Mouse (Mus musculus) limb, embryonic 13.5 days (tissue): Measurements from ENCODE around the gene Gm3839. TPM values are rescaled to one million over a fixed set of nuclear protein-coding genes. Genes with fewer than 3 reads are reported as not detected.
"Not testable (repeated sequence)": the region's sequence is repeated elsewhere in the genome, so short reads cannot be mapped to it uniquely, and the experiment has no call there.

Experiments
- ATAC-seq: fragments of 200-750 bp; cut with Nextera tagmentation; 2 replicates; pipeline ENCODE4 v1.8.0; 2017; ENCODE audit warnings: low read depth, moderate number of reproducible peaks, moderate TSS enrichment; ENCODE audit not compliant: low FRiP score
- H3K27ac ChIP-seq: fragments of 300-500 bp; sonication (generic); 2 replicates; pipeline ENCODE4 v1.5.1; 2015; ENCODE audit warnings: inconsistent platforms, mild to moderate bottlenecking, moderate library complexity
- H3K27me3 ChIP-seq: fragments of 300-500 bp; sonication (generic); 2 replicates; pipeline ENCODE4 v1.6.1; 2015; ENCODE audit warnings: mild to moderate bottlenecking, inconsistent platforms
- H3K36me3 ChIP-seq: fragments of 300-500 bp; sonication (generic); 2 replicates; pipeline ENCODE4 v1.6.1; 2015; ENCODE audit warnings: inconsistent platforms, mild to moderate bottlenecking, moderate library complexity
- H3K4me1 ChIP-seq: fragments of 300-500 bp; sonication (generic); 2 replicates; pipeline ENCODE4 v1.6.1; 2015; ENCODE audit warnings: inconsistent platforms
- H3K4me2 ChIP-seq: fragments of 300-500 bp; sonication (generic); replicated peaks from 2 replicates; pipeline ENCODE4 v1.6.1; 2015; ENCODE audit warnings: inconsistent platforms, mild to moderate bottlenecking, moderate library complexity
- H3K4me3 ChIP-seq: fragments of 300-500 bp; sonication (generic); 2 replicates; pipeline ENCODE4 v1.5.1; 2015; ENCODE audit warnings: moderate library complexity, mild to moderate bottlenecking, inconsistent platforms
- H3K9ac ChIP-seq: fragments of 300-500 bp; sonication (generic); 2 replicates; pipeline ENCODE4 v1.6.1; 2015; ENCODE audit warnings: mild to moderate bottlenecking, inconsistent platforms
- H3K9me3 ChIP-seq: fragments of 300-500 bp; sonication (generic); 2 replicates; pipeline ENCODE4 v1.6.1; 2016; ENCODE audit warnings: inconsistent platforms
- WGBS: fragments of 180-500 bp; shearing (Covaris S2); methylation state at CpG from one replicate; pipeline ENCODE4 v1.1.7; 2015; 5-methylcytosine and 5-hydroxymethylcytosine counted together
- polyA plus RNA-seq: library from polyadenylated mRNA; unstranded; fragments of >200 nt; fragmentation: Nextera tagmentation; extraction: Ambion mirVana; gene quantifications from 2 replicates; pipeline ENCODE4 v1.2.1, GENCODE M21; 2015

Gene Gm3839
- 1.2 and 1.4 TPM in 2 replicates for polyA plus RNA-seq

DNA sequence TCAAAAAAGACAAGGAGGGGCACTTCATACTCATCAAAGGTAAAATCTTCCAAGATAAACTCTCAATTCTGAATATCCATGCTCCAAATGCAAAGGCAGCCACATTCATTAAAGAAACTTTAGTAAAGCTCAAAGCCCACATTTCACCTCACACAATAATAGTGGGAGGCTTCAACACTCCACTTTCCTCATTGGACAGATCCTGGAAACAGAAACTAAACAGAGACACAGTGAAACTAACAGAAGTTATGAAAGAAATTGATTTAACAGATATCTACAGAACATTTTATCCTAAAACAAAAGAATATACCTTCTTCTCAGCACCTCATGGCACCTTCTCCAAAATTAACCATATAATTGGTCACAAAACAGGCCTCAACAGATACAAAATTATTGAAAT is at the start of gene Gm3839:
Gm3839 (minus strand) TSS at position 101 of the 400 bp plus-strand sequence.
- not testable (repeated sequence) for H3K27me3 ChIP-seq, ATAC-seq, H3K36me3 ChIP-seq, H3K27ac ChIP-seq, H3K9ac ChIP-seq, H3K9me3 ChIP-seq, H3K4me1 ChIP-seq, H3K4me2 ChIP-seq, H3K4me3 ChIP-seq

DNA sequence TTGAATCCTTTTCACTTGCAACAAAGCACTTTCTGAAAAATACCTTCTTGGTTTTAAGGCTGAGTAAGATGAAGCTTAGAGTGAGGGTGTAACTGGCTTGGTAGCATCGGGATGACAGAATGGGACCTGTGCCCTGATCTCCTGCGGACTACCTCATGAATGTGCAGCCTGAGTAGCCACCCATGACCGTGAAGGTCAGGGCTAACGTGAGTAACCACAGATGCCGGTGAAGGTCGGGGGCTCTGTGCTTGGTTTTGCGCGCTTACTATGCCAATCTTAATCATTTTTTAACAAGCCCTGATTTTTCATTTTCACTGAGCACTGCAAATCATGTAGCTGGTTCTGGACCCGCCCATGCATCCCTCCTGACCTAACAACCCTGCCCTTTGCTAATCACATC is 49.1 kb upstream of the Gm3839 start:
- WGBS = 81% methylated on average over 9 of the region's 9 CpGs
- H3K4me1 ChIP-seq = no peaks in the 10 kb centered on the region
- no peak overlapping the region for H3K4me2 ChIP-seq
- no peak for ATAC-seq
- no peak overlapping the region for H3K9ac ChIP-seq
- H3K27ac ChIP-seq = no peak overlapping the region
- no peaks in the 10 kb centered on the region for H3K9me3 ChIP-seq
- H3K4me3 ChIP-seq = no peak overlapping the region
- no peaks in the 10 kb centered on the region for H3K27me3 ChIP-seq
- no peaks in the 10 kb centered on the region for H3K36me3 ChIP-seq

DNA sequence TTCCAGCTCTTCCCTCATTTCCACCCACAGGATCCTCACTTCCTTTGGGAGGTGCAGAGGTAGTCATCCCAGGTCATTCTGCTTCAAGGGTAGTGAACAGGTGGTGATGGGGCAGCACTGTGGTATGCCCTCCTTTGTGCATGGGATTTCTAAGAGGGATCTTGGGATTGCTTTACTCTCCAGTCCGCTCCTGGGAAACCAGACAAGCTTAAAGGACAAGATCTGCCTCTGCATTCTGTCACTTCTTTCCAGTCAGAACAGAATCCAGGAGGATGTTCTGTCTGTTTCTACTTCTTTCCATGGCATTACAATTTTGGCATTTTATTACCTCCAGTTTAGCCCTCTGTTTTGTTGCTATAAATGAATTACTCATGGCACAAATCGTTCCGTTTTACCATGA is 21.3 kb upstream of the Gm3839 start:
- H3K9ac ChIP-seq = no peak overlapping the region
- H3K9me3 ChIP-seq = no peaks in the 10 kb centered on the region
- H3K27ac ChIP-seq = no peak overlapping the region
- no peaks in the 10 kb centered on the region for H3K36me3 ChIP-seq
- no peak overlapping the region for H3K4me3 ChIP-seq
- H3K4me1 ChIP-seq = no peaks in the 10 kb centered on the region
- H3K4me2 ChIP-seq = no peak overlapping the region
- H3K27me3 ChIP-seq = no peaks in the 10 kb centered on the region
- WGBS = 86% methylated on average over 3 of the region's 3 CpGs
- no peak for ATAC-seq

DNA sequence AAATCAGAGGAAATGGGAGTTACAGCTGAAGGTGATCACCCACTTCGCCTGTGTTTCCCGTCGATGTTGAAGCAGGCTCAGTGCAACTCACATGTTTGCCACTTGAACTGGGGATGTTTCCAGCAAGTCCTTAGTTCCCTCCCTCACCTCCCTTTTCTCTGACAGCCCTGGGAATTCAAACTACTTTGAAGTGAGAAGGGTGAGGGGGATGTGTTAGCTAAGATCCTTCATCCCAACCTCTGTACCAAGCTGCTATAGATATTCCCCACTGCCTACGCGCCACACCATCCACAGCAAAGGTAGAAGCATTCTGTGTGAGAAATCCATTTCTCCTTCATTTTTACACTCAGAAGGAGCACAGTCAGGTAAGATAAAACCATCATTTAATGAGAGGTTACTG is 18.7 kb upstream of the Gm3839 start:
- ATAC-seq = no peak

DNA sequence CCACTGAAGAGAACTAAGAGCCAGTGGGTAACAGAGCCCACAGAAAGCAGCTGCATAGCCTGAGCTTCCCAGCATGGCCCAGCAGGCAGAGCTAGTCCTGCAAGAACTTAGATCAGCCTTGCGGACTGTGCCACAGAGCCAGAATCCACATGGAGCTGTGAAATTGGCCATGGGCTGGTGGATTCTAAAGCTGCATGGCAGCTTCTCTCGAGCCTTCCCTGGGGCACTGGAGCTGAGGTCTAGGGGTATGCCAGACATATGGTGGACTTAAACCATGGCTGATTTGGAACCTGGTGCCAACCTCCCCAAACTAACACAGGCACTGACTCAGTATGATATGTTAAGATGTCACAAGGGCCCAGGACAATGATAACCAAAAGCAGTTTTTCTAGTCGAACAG is 10.4 kb downstream of the Gm3839 start:
- ATAC-seq = no peak
- Histone ChIP-seq H3K27ac (no peak overlapping the region), H3K4me2 (no peak overlapping the region), H3K4me1 (no peaks in the 10 kb centered on the region), H3K27me3 (no peaks in the 10 kb centered on the region), H3K9ac (no peak overlapping the region), H3K4me3 (no peak overlapping the region), H3K9me3 (no peaks in the 10 kb centered on the region), H3K36me3 (no peaks in the 10 kb centered on the region)
- 80% methylated on average over 3 of the region's 3 CpGs for WGBS

More for the DNA sequence above, 18.7 kb upstream of the Gm3839 start:
- Histone ChIP-seq H3K27ac (no peak overlapping the region), H3K4me3 (no peak overlapping the region), H3K4me1 (no peaks in the 10 kb centered on the region), H3K4me2 (no peak overlapping the region), H3K36me3 (no peaks in the 10 kb centered on the region), H3K27me3 (no peaks in the 10 kb centered on the region), H3K9me3 (no peaks in the 10 kb centered on the region), H3K9ac (no peak overlapping the region)
- WGBS = 80% methylated on average over 5 of the region's 5 CpGs

DNA sequence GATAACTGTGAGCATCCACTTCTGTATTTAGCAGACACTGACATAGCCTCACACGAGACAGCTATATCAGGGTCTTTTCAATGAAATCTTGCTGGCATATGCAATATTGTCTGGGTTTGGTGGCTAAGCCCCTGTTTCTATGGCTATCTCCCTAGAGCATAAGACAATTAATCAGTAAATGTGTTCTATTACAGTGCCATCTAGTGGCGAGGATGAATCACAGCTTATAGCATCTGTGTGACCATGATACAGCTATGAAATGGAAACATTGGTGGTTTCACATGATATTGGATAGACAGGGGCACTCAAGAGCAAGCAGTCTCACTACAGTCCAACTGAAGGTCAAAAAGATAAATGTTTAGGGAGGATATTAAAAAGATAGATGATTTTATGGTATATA is 26.5 kb downstream of the Gm3839 start:
- Histone ChIP-seq H3K9me3 (peaks cover 4% of the 10 kb centered on the region; the same call in 1 of the 2 replicates), H3K4me1 (no peaks in the 10 kb centered on the region), H3K27ac (no peak overlapping the region), H3K9ac (no peak overlapping the region), H3K27me3 (no peaks in the 10 kb centered on the region), H3K36me3 (no peaks in the 10 kb centered on the region), H3K4me3 (no peak overlapping the region), H3K4me2 (no peak overlapping the region)
- ATAC-seq = no peak
- WGBS = 54% methylated on average over 2 of the region's 2 CpGs

DNA sequence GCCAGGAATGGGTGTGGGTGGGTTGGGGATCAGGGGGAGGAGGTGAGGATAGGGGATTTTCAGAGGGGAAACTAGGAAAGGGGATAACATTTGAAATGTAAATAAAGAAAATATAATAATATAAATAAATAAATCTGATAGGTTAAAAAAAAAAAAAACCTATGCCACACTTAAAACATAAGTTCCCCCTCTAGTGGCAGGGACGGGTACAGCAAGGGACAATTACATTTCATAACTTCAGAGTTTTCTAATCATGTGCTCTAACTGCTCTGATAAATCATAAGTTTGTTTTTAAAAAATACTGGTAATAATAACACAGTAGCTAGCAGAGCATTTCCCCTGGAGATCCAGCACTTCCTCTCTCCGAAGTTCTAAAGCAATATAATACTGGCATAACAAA is 49.4 kb downstream of the Gm3839 start:
- ATAC-seq = no peak
- no peaks in the 10 kb centered on the region for H3K36me3 ChIP-seq
- 34% methylated on average over 2 of the region's 2 CpGs for WGBS

DNA sequence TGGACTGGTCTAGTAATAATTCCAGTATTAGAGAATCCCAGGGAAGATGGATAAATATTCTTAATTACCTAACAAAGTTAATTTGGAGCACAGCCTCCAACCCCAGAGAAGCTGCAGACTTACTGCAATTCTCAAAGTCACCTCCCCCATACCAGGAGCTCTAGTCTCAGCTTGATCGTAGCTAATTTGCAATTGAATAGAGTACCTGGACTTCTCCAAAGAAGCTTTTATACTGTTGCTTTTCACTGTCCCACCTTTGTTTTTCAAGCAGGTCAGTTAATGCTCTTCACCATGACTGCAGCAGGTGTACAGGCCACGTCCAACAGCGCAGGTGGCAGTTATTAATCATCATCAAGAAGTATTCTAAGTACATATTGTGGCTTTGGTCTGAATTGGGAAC is 68.6 kb downstream of the Gm3839 start:
- H3K4me1 ChIP-seq, H3K27me3 ChIP-seq, H3K27ac ChIP-seq, H3K36me3 ChIP-seq, H3K4me2 ChIP-seq, H3K9ac ChIP-seq, H3K4me3 ChIP-seq, ATAC-seq: not testable (repeated sequence)
- WGBS = 89% methylated on average over 3 of the region's 3 CpGs
- H3K9me3 ChIP-seq = peaks cover 20% of the 10 kb centered on the region

More for the DNA sequence above, 49.4 kb downstream of the Gm3839 start:
- H3K27ac ChIP-seq = no peak overlapping the region
- no peak overlapping the region for H3K4me3 ChIP-seq
- no peak overlapping the region for H3K4me2 ChIP-seq
- no peak overlapping the region for H3K9ac ChIP-seq
- no peaks in the 10 kb centered on the region for H3K27me3 ChIP-seq
- H3K4me1 ChIP-seq = no peaks in the 10 kb centered on the region
- no peaks in the 10 kb centered on the region for H3K9me3 ChIP-seq

DNA sequence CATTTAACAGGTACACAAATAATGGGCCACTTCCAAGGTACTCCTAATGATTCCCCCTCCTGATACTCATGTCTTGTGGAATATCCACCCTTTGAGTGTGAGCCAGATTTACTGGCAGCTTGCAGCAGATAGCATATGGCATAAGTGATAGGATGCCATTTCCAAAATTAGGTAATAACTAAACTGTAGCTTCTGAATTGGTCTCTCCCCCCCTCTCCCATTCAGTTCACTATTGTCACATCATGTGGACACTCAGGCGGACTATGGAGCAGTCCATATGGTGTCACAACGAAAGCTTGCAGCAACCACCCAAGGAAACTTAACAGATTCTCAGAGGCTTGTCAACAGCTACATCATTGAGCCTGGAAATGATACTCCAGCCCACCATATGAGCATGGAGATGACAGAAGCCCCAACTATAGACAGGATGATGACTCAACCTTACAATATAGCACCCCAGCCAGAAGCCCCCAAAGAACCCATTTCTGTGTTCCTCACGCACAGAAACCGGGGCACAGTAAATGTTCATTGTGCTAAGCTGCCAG is 99.3 kb downstream of the Gm3839 start:
- H3K9ac ChIP-seq = no peak overlapping the region
- H3K9me3 ChIP-seq = no peaks in the 10 kb centered on the region
- WGBS = 91% methylated on average over 4 of the region's 4 CpGs
- no peak overlapping the region for H3K4me2 ChIP-seq
- H3K4me1 ChIP-seq = no peaks in the 10 kb centered on the region
- H3K27ac ChIP-seq = no peak overlapping the region
- no peaks in the 10 kb centered on the region for H3K36me3 ChIP-seq
- H3K27me3 ChIP-seq = no peaks in the 10 kb centered on the region
- ATAC-seq = no peak
- H3K4me3 ChIP-seq = no peak overlapping the region

DNA sequence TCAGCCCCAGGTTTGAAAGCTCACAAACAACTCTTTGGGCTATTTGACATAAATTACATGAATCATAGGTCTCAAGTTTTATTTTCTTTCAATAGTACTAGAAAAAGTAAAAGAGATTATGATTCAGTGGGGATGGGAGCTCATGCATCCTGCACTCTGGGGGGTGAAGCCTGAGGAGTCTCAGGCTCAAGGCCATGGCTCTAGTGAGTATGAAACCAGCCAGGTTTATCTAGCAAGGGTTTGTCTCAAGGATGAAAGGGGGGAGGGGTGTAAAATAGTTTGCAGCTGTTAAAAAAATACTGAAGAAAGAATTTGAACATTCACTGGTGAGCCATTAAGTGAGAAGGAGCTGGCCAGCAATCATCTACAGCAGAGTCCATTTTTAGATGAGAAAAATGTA is 108.5 kb downstream of the Gm3839 start:
- Histone ChIP-seq H3K27ac (no peak overlapping the region), H3K36me3 (no peaks in the 10 kb centered on the region), H3K9ac (no peak overlapping the region), H3K4me1 (no peaks in the 10 kb centered on the region), H3K4me2 (no peak overlapping the region), H3K4me3 (no peak overlapping the region), H3K9me3 (no peaks in the 10 kb centered on the region), H3K27me3 (no peaks in the 10 kb centered on the region)
- ATAC-seq = no peak

DNA sequence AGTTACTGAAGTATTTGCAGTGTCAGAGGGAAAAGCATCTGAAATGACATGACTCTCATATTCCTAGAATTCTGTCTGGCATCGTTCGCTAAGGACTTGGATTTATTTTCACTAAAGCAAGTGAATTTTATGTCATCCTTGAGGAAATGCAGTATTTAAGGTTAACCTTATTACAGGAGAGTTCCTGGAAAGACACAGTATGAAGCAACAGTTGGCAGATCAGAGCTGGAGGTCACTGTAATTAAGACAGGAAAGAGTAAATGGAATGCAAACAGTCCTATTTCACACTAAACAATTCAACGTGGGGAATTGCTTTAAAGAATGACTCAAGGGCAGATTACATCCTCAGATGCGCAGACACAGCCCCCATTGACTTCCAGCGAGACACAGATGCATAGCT is 112.0 kb downstream of the Gm3839 start:
- 36% methylated on average over 5 of the region's 5 CpGs for WGBS
- no peak for ATAC-seq
- H3K4me3 ChIP-seq = no peak overlapping the region

DNA sequence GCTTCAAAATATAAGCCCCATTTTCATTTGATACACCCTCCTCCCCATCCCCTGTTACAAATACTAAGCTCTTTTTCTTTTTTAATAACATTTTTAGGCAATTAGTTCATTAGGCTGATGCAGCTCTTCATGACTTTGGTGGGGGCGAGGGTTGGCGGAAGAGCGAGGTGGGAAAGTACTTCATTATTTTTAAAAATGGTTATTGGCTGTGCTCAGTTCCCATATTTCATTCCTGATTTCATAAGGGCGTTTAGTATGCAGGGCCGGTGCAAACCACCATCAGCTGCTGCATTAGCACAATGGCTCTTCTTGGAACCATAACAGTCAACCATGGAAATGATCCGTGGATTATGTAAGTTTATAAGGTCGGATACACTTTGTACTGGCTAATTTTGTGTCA is 124.4 kb downstream of the Gm3839 start:
- H3K27me3 ChIP-seq = no peaks in the 10 kb centered on the region
- peaks cover 4% of the 10 kb centered on the region; the same call in 1 of the 2 replicates for H3K9me3 ChIP-seq
- no peaks in the 10 kb centered on the region for H3K36me3 ChIP-seq
- H3K27ac ChIP-seq = no peak overlapping the region
- H3K4me3 ChIP-seq = no peak overlapping the region
- H3K9ac ChIP-seq = no peak overlapping the region
- no peak overlapping the region for H3K4me2 ChIP-seq
- WGBS = 79% methylated on average over 7 of the region's 7 CpGs
- peaks cover 12% of the 10 kb centered on the region for H3K4me1 ChIP-seq
- ATAC-seq = no peak

More for the DNA sequence above, 112.0 kb downstream of the Gm3839 start:
- H3K9ac ChIP-seq = no peak overlapping the region
- H3K27ac ChIP-seq = no peak overlapping the region
- H3K9me3 ChIP-seq = no peaks in the 10 kb centered on the region
- H3K36me3 ChIP-seq = no peaks in the 10 kb centered on the region
- no peak overlapping the region for H3K4me2 ChIP-seq
- H3K27me3 ChIP-seq = no peaks in the 10 kb centered on the region
- H3K4me1 ChIP-seq = no peaks in the 10 kb centered on the region
